Mouse (Mus musculus) cerebellum, adult 9-11 months (tissue): ENCODE data around the gene Sorbs1.
A peak's percentile ranks its signal among the peaks of the same experiment; 100 is the strongest.

Experiments used
- DNase-seq: peaks from one replicate; pipeline ENCODE4 v3.0.0; 2022

Sorbs1 gene

DNA sequence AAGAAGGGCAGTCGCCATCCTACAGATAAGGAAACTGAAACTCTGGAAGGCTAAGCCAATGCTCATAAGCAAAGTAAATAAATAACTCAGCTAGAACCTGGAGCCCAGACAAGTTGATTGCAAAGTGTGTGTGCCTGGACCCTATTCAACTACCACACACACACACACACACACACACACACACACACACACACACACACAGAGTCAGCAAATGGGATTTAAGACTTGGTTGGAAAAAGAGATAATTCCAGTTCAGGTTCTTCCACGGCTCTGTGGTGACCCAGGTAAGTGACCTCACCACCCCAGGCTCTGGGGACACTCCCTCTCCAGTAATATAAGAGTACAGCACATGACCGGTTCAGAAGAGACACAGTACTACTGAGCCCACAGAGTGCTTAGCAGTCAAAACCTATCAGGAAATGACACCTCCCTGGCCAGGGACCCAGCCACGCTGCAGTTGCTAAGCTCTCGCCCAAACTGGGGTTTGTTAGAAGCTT, 36.1 kb downstream of the Sorbs1 start:
- DNase-seq: no peak

DNA sequence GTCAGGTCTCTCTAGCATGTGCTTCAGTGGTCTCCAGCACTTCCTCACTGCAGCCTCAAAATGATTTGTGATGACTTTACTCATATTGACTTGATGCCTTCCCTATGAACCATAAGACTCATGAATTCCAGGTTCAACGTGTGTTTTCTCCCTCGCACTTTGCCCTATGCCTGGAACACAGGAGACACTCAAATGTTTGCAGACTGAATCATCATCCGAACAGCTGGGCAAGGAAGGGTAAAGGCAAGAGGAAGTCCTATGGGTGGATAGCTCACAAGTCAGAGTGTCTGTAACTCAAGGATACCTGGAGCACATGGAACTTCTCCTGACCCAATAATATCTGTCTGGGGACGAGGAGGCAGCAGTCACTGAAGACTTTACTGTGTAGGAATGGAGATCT, 37.1 kb downstream of the Sorbs1 start:
- DNase-seq: no peak

DNA sequence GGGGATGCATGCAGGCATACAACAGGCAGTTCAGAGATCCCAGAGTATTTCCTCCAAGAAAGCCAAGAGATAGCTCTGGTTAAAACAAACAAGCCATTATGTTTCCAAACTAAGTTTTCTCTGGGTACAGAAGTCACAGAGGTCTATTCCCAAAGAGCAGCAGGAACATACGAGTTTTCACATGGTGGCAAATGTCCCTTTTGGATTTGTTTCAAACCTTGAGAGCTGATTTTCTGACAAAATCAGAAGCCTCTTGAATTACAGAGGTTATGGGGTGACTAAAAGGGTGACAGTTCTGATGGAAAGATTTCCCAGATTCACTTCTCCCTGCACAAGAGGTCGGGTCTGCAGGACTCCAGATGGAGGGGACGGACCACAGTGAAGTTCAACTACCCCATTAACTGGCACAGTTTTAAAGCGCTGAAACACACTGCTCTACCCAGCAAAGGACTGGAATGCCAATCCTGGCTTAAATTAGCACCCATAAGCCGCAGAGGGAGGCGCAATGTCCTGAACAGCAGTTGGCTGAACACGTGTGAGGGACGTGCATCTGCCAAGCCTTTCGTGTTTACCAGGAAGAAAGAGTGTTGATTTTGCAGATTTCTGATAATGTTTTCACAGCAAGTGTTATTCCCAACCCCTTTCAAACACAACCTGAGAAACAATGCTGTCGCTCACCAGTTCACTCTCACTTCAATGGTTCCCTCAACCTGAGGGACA, 41.9 kb downstream of the Sorbs1 start:
- DNase-seq: peak; percentile 67

DNA sequence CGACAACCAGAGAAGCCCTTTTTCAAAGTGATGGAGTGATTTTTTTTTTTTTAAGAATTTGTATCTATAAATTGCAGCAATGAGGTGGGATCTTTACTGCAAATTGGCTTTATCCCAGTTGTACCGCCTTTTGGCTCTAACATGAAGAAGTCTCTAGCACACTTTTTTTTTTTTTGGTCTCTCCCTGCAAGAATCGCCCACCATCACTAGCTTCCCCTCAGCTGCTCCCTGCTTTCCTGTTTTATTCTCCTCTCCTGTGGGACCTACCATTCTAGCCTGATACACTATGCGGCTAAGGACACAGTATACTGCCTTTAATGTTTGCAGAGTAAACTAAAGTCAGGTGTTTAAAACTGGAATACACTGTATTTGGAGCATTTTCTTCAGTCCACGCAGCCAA, 43.8 kb downstream of the Sorbs1 start:
- no peak for DNase-seq

DNA sequence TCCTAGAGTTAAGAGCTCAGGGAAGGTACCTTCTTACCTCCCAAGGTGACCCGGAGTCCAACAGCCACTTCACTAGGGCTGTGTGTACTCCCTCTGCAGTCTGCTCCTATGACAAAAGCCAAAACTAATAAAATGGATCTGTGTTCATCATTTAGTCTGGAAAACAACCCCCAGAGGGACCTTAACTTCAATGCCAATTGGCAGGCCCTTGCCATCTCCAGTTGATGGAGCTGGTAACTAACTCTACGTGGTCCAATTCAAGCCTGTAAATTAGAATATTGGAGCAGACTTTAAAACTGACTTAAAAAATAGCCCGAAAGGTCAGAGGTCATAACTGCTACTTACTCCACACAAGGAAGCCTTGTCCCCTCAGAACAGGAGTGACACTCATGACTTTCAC, 45.3 kb downstream of the Sorbs1 start:
- DNase-seq: no peak

DNA sequence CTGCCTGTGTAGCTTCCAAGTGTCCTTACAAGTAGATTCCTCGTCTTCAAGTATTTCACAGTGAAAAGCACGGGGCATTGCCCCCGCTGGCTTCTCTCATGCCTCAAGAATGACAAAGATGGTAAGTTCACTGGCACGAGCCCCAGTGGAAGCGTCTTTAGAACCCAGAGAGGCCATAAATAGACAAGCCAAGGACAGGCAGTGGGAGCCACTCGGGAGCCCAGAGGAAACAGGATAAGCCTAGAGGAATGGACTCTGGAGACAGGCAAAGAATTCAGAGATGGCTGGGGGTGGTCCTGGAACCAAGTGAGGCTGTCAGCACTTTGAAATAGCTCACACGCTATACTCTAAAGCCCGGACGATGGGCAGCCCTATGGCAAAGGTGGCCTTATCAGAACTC, 45.8 kb downstream of the Sorbs1 start:
- DNase-seq: no peak

DNA sequence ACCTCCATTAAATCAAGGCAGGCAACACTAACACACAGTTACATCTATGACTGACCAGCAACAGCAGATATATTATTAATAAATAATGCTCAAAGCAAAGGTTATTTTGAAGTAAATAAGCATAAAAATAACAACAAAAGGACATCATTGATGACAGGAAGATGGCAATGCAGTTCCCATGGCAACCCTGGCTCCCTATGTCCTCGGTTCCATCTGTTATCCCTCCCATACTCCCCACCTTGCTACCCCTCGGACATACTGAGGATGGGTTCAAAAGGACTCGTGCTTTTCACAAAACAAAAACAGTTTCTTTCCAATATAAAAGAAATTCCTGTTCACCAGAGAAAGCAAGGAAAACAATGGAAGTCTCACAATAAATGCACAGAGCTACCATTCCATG, 48.2 kb downstream of the Sorbs1 start:
- DNase-seq: no peak

DNA sequence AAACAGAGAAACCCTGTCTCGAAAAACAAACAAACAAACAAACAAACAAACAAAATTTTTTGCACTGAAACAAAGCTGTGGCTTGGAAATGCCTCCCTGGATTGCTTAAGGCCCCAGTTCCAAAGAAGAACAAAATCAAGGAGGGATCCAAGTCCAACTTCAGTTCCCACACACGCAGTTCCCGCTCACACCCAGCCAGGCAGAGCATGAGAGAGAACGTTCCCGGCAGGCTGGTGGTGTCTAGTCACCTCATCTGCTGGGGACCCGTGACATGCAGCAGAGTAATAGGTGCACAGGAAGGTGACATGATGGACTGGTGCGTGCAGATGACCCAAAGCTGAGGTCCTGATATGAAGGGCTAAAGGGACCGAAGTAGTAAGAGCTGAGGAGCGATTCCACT, 49.2 kb downstream of the Sorbs1 start:
- no peak for DNase-seq

DNA sequence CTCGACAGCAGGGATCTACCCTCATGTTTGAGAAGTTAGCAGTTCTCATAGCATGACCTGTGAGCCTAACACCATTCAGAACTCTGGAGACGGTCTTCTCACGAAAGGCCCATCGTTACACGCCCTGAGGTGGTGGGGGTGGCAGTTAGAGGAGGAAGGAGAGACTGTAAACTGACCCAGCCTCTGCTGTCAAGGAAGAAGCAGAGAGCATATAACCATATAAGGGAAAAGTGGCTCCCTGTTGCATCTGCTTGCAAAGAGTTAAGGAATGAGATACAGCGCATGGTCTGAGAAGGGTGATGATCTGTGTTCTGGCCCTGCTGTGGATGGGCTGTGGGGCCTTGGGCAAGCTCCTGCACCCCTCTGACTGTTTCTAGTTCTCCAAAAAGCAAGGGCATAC, 50.7 kb downstream of the Sorbs1 start:
- DNase-seq: no peak

DNA sequence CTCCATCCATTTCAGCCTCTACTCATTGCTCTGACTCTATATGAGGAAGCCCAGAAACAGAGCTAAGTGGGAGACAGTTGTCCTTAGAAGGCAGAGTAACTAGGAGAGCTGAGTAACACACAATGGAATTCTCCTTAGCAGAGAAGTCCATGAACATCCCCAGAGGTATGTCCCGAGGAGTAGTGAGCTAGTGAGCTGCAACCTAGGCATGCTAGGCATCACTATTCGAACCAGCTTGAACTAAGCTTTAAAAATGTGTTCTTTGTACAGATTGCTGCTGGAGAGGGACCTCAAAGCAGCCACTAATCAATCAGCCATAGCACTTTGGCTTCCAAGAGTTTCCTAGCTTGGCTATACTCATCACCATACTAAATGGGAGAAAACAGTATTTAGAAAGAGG, 51.1 kb downstream of the Sorbs1 start:
- DNase-seq: no peak

DNA sequence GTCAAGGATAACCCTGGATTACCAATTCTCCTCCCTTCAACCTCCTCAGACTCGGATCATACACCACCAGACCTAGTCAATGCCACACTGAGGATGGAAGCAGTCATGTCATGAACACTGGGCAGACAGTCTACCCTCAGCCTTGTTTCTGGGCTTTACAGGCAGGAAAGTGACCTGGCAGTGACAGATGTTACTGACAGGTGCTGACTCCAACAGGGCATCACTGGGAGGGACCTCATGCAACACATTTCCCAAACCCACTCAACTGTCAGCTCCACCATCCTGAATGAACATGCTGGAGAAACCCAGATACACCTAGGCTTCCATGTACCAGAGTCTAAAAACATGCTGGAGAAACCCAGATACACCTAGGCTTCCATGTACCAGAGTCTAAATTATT, 51.9 kb downstream of the Sorbs1 start:
- DNase-seq: peak; percentile 49

DNA sequence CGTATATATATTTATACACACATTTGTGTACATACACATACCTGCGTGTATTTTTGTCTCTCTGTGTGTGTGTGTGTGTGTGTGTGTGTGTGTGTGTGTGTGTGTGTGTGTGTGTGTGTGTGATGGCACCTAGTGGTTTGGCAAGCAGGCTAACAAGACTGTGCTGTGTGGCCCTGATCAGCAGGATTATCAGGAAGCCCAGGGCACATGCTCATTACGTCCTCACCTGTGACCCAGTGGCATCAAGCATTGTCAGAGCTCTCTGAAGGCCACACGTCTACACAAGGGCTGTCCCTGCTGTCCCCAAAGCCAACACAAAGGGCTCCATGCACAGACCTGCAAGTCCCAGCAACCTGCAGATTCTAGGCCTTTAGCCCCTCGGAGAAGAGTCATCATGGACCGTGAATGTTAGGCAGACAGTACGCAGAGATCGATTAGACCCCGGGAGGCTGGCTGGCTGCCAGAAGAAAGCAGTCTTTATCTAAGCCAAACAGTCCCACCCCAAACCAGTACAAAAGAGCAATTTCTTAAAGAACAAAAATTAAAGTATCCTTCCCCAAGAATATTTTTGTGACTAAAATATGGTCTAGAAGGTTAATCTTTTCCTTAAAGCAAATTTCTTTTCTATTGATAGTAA, 52.6 kb downstream of the Sorbs1 start:
- no peak for DNase-seq

DNA sequence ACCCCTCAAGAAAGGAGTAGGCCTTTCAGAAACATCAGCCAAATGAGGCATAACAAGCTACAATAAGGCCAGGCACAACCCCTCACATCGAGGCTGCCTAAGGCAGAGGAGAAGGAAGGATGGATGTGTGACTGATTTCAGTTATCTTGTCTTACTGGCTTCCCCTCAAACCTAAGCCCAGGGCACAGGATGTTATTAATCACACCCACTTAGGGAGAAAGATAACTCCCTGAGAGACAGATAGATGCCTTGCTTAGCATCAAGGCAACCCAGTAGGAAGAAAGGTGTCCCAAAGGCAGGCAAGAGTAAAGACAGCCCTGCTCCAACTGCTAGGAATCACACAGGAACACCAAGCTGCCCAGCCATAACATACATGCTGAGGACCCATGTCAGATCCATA, 54.2 kb downstream of the Sorbs1 start:
- no peak for DNase-seq

DNA sequence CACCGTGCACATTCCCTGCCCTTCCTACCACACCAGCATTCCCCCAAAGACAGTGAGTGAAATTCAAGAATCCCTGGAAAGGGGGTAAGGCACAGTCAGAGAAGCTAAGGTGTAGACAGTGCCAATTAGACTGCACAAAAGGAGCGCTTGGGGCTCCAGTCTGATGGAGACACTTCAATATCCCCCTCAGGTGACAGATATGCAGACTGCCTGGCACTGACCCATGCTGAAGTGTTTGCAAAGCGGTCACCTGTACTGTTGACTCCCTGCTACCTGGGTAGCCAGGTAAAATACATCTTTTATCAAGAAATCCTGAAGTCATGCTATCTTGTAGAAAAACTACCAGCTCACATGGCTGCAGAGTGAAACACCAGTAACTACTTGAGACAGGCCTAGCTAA, 54.8 kb downstream of the Sorbs1 start:
- DNase-seq: no peak

DNA sequence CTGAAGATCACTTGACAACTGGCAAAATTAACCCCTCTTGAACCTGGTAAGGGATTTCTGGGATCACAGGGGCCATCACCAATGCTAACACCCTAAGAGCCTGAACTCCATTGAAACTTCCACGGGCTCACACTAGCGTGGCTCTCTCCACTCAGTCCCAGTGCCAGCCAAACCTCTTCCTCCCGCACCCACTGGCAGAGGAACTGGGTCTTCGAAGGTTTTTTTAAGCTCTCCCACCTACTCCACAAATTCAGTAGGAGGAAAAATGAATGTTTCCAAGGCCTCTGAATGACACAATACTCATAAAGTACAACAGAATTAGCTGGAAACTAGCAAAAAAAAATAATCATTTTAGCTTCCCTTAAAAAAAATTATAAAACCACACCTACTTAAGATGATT, 58.3 kb downstream of the Sorbs1 start:
- no peak for DNase-seq

DNA sequence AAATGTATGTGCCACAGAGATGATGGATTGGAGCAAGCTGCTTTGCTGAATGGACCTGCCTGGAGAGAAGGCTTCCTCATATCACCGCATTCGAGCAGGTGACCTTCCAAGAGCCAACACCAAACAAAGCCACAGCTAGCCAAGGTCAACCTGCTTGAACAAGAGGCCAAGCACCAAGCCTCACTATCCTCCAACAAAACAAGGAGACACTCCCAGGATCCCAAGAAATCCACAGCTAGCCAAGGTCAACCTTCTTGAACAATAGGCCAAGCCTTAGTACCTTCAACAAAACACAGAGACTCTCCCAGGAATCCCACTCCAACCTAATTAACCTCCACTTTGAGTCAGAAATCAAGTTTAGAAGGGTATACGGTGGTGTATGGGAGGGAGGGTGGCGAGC, 59.5 kb downstream of the Sorbs1 start:
- no peak for DNase-seq

DNA sequence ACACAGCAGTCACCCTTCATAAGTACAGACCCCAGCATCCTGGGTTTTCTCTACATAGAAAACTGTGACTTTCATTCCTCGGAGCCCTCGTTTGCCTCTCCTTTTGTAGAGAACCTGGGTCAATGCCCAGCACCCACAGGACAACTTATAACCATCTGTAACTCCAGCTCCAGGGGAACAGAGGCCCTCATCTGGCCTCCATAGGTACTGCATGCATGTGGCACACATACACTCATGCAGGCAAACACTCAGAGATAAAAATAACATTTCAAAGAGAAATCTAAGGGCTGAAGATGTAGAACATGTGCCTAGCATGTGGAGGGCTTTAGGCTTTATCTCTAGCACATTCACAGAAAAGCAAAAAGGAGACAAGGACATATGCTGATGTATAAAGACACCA, 61.4 kb downstream of the Sorbs1 start:
- no peak for DNase-seq

DNA sequence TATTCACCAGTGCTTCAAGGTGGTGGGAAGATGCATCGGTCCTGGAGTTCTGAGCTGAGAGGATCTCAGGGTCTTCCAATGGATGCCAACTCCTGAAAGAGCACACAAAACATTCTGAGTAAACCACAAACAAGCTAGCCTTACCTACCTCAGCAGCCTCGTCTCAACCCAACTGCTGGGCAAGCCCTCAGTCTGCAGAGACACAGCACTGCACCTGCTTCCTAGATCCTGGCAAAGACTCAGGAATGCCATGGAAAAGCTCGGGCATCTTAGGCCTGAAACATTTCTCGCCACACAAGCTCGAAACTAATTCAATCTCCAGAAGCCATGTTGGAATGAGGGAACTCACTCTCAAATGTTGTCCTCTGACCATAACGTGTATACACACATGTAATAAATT, 62.3 kb downstream of the Sorbs1 start:
- DNase-seq: no peak

DNA sequence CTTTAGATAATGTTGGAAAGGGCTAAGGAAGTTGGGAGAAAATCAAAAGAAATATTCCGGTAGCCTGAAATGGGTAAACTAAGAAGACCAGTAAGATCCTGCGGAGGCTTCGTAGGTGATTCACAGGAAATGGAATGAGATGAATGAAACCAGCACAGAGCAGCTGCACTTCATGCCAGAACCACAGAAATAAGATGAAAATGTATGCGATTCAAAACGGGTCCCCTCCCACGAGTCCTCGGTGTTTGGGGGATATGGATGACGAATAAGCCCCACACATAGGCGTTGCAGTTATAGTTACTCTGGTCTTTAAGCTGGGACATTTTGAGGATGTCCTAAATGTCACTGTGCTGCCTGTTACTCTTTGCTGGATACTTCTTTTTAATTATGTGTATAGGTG, 67.1 kb downstream of the Sorbs1 start:
- DNase-seq: no peak

DNA sequence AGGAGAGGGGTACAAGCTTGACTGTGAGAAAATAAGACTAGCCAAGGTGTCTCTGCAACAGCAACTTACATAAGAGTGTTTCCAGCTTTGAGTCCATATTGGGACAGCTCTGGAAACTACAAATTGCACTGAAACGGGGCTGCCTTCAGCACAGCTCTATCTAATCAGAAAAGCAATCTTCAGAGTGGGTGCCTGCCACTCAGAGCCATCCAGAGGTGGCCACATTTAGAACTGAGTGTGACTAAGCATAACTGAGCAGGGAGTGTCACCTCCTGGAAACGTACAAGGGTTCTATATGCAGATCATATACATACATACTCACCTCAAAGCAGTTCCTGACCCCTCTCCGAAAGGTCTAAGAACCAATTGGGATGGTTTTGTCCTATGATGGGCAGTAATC, 71.2 kb downstream of the Sorbs1 start:
- no peak for DNase-seq

DNA sequence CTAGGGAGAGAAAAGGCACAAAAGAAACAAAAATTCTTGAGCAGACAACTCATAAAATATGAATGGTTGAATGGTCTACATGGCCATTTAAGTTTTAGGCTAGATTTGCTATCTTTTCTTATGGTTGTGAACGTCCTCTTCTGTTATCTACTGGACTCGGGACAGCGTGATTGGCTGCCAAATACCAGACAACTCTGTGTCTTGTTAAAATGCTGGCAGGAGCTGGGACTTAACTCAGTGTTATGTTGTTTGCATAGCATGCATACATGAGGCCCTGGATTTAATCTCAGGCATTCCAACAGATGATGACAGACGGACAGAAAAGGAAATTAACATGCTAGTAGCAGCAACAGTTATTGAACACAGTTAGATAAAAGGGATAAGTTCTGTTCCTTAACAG, 72.6 kb downstream of the Sorbs1 start:
- no peak for DNase-seq

DNA sequence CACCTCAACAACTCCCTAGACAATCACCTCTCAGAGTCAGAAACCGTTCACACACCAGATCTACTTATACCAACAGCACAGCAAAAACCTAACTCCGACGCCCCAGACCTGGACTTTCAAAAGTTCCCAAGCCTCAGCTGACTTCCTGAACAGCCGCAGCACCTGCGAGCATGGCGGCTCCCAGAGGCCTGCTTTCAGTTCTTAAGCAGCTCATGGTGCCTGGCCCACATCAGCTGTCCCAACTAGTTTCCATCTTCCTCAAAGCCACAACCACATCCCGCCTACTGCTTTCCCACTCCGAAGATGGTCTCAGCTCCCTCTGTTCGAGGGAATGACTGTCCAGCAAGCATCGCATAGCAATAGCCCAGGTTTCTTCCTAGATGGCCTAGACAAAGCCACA, 74.7 kb downstream of the Sorbs1 start:
- DNase-seq: no peak

DNA sequence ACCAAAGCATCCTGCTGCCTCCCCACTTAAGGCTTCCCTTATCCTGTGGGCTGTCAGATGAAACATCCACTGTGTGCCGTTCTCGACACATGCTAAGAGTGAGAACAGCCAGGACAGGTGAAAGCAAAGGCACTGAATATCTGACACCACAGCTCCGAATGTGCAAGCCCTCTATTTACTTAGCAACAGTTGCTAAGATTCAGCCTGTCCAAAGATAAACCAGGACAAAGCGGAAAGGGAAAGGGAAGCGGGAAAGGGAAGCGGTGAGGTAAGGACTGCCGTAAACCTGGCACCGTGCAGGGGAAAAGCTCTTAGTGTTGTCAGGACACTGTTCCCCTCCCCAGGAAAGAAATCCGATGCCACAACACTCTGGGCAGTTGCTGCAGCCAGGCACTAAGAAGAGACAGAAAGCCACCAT, 75.9 kb downstream of the Sorbs1 start:
- DNase-seq: no peak

DNA sequence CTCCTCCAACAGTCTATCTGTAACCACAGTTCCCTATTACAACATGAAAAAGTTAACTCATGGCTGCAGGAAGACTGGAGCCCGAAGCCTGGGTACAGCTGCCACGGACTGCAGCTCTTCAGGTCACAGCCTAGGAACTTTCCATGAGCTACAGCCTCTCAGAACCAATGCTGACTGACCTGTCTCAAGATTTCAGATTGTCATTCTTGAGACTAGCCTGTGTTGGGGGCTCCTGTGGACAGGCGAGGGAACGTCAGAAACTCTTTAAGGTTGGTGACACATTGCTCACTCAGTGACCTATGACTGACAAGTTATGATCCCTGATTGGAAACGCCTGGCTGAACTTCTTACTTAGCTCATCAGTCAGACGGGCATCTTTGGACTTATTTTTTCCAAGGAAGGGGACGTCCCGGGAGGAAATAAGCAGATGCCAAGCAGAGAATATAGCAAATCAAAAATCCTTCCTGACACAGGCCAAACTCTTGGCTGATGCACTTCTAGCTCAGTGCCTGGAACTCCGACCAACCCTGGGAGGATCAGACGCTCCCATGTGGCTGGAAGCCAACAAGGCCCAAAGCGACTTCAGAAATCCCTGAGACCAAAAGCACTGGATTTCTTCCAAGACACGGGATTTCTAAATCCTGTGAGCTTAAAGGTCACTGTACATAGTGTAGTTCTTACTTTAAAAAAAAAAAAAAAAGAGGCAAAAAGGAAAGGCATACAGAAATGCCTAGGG, 76.9 kb downstream of the Sorbs1 start:
- peak; percentile 52 for DNase-seq
